Mouse (Mus musculus): ENCODE results near the gene Gtpbp2. TPM values are rescaled to one million over a fixed set of nuclear protein-coding genes. Genes with fewer than 3 reads are reported as not detected.
A peak's percentile ranks its signal among the peaks of the same experiment; 100 is the strongest.

Gtpbp2 gene
- total and polyA plus RNA-seq, 2 experiments = 25.3 to 63.0 TPM

DNA sequence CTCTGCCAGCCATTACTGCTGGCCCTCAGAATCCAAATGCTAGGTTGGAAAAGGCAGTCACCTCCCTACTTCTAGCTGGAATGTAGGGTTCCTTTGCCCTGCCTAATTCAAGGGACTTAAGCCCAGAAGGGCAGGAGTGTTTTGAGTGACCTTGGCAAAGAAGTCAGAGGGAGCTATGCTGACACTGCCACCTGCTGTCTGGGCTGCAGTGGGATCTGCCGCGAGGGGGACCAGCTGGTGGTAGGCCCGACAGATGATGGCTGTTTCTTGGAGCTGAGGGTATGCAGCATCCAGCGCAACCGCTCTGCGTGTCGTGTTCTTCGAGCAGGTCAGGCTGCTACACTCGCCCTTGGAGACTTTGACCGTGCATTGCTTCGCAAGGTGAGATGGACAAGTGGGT is 6.2 kb downstream of the Gtpbp2 start:
- H3K36me3 ChIP-seq (ENCODE audit: control insufficient read depth, insufficient read depth, low read length) = peaks cover 32% of the 10 kb centered on the region
- 88% methylated on average over 11 of the region's 11 CpGs for WGBS
- H3K4me3 ChIP-seq (ENCODE audit: insufficient read depth, low read depth, low read length) = no peak overlapping the region
- H3K27ac ChIP-seq (replicated peaks; ENCODE audit: insufficient read depth, low read depth, low read length) = no peak overlapping the region
- no peaks in the 10 kb centered on the region for H3K27me3 ChIP-seq (ENCODE audit: control insufficient read depth, insufficient read depth, low read length)
- H3K4me1 ChIP-seq (ENCODE audit: control insufficient read depth, insufficient read depth, low read length) = peaks cover 9% of the 10 kb centered on the region; the same call in 1 of the 2 replicates
- H3K9ac ChIP-seq (ENCODE audit: low read depth, low read length) = no peak overlapping the region
- H3K79me2 ChIP-seq (ENCODE audit: control insufficient read depth, insufficient read depth, low read length) = no peaks in the 10 kb centered on the region; the same call in 1 of the 2 replicates
- peak; percentile 37; the same call in 1 of the 2 replicates for TF ChIP-seq CTCF (IDR thresholded peaks at IDR 0.05; ENCODE audit: low read depth, low read length)
- no peak for TF ChIP-seq POLR2A (IDR thresholded peaks at IDR 0.05; ENCODE audit: extremely low read depth, insufficient read depth, low read length)
- no peak for DNase-seq (ENCODE audit: extremely low read depth, low read depth, low spot score)

DNA sequence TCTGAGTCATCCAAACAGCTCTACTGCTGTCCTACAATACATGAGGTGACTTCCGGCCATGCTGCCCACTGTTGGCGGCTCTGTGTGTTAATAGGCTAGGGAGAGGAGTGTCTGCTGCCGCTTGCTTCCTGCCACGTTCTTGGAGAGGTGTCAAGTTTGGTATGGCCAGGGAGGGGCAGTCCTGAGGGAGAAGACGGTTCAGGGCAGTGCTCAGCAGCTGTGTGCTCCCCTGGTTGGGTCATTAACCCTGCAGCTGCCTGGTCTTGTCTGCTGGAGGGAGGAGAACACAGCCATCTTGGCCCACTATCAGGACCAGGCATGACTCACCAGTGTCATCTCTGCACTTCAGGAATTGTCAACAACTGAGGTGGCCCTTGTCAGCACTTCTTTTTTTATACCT is 7.5 kb downstream of the Gtpbp2 start:
- peaks cover 35% of the 10 kb centered on the region for H3K36me3 ChIP-seq (ENCODE audit: control insufficient read depth, insufficient read depth, low read length)
- H3K27me3 ChIP-seq (ENCODE audit: control insufficient read depth, insufficient read depth, low read length) = no peaks in the 10 kb centered on the region
- no peaks in the 10 kb centered on the region; the same call in 1 of the 2 replicates for H3K79me2 ChIP-seq (ENCODE audit: control insufficient read depth, insufficient read depth, low read length)
- 0 out of 2 replicates have a peak, but pooled peaks cover 1% of the 10 kb centered on the region for H3K4me1 ChIP-seq (ENCODE audit: control insufficient read depth, insufficient read depth, low read length)
- H3K9ac ChIP-seq (ENCODE audit: low read depth, low read length) = no peak overlapping the region
- no peak overlapping the region for H3K27ac ChIP-seq (replicated peaks; ENCODE audit: insufficient read depth, low read depth, low read length)
- WGBS = 64% methylated on average over 5 of the region's 5 CpGs
- no peak for DNase-seq (ENCODE audit: extremely low read depth, low read depth, low spot score)
- TF ChIP-seq CTCF (IDR thresholded peaks at IDR 0.05; ENCODE audit: low read depth, low read length) (no peak), POLR2A (IDR thresholded peaks at IDR 0.05; ENCODE audit: extremely low read depth, insufficient read depth, low read length) (no peak)
- H3K4me3 ChIP-seq (ENCODE audit: insufficient read depth, low read depth, low read length) = no peak overlapping the region

DNA sequence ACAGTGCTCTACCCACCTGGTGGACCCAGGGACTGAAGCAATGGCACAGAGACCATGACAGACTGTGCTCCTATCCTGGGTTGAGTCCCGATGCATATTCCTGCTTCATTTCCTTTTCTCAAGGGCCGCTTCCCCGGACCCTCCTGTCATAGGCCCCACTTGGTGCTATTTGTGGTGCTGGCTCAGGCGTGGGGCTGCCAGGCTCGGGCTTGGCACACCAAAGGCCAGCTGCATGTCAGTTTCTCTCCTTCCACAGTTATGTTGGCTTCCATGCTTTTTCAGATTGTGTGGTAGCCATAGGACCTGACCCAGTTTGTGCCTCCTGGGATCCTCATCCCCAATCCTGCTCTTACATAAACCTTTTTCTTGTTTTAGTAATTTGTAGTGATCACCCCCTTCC is 7.9 kb downstream of the Gtpbp2 start:
- WGBS = 96% methylated on average over 5 of the region's 5 CpGs

DNA sequence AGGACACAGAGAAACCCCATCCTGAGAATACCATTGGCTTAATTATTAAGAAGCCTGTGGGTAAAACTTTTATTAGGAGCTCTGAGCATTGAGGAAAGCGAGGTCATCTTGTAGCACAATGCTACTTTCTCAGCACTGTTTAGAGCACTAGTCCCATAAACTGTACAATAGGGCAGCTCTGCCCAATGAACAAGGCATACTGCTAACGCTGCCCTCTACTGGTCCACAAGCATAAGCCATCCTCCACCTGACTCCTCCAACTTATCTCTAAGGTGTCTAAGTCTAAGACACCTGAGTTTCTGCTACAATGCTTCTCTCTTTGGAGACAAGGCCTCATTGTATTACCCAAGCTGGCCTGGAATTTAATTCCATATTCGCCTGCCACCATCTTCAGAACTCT is 9.7 kb downstream of the Gtpbp2 start:
- H3K4me3 ChIP-seq (ENCODE audit: insufficient read depth, low read depth, low read length) = no peak overlapping the region
- no peaks in the 10 kb centered on the region for H3K79me2 ChIP-seq (ENCODE audit: control insufficient read depth, insufficient read depth, low read length)
- no peak overlapping the region for H3K9ac ChIP-seq (ENCODE audit: low read depth, low read length)
- no peaks in the 10 kb centered on the region for H3K27me3 ChIP-seq (ENCODE audit: control insufficient read depth, insufficient read depth, low read length)
- TF ChIP-seq POLR2A (IDR thresholded peaks at IDR 0.05; ENCODE audit: extremely low read depth, insufficient read depth, low read length) (no peak), CTCF (IDR thresholded peaks at IDR 0.05; ENCODE audit: low read depth, low read length) (peak; percentile 62; the same call in 1 of the 2 replicates)
- no peaks in the 10 kb centered on the region for H3K4me1 ChIP-seq (ENCODE audit: control insufficient read depth, insufficient read depth, low read length)
- peaks cover 31% of the 10 kb centered on the region for H3K36me3 ChIP-seq (ENCODE audit: control insufficient read depth, insufficient read depth, low read length)
- no peak overlapping the region for H3K27ac ChIP-seq (replicated peaks; ENCODE audit: insufficient read depth, low read depth, low read length)
- peak; percentile 41 for DNase-seq (ENCODE audit: extremely low read depth, low read depth, low spot score)
- 88% methylated on average over 3 of the region's 3 CpGs for WGBS

More for the DNA sequence above, 7.9 kb downstream of the Gtpbp2 start:
- H3K4me3 ChIP-seq (ENCODE audit: insufficient read depth, low read depth, low read length) = no peak overlapping the region
- DNase-seq (ENCODE audit: extremely low read depth, low read depth, low spot score) = no peak
- peaks cover 35% of the 10 kb centered on the region for H3K36me3 ChIP-seq (ENCODE audit: control insufficient read depth, insufficient read depth, low read length)
- H3K27me3 ChIP-seq (ENCODE audit: control insufficient read depth, insufficient read depth, low read length) = no peaks in the 10 kb centered on the region
- H3K27ac ChIP-seq (replicated peaks; ENCODE audit: insufficient read depth, low read depth, low read length) = no peak overlapping the region
- H3K4me1 ChIP-seq (ENCODE audit: control insufficient read depth, insufficient read depth, low read length) = no peaks in the 10 kb centered on the region
- H3K79me2 ChIP-seq (ENCODE audit: control insufficient read depth, insufficient read depth, low read length) = no peaks in the 10 kb centered on the region; the same call in 1 of the 2 replicates
- H3K9ac ChIP-seq (ENCODE audit: low read depth, low read length) = no peak overlapping the region
- TF ChIP-seq POLR2A (IDR thresholded peaks at IDR 0.05; ENCODE audit: extremely low read depth, insufficient read depth, low read length) (no peak), CTCF (IDR thresholded peaks at IDR 0.05; ENCODE audit: low read depth, low read length) (no peak)

DNA sequence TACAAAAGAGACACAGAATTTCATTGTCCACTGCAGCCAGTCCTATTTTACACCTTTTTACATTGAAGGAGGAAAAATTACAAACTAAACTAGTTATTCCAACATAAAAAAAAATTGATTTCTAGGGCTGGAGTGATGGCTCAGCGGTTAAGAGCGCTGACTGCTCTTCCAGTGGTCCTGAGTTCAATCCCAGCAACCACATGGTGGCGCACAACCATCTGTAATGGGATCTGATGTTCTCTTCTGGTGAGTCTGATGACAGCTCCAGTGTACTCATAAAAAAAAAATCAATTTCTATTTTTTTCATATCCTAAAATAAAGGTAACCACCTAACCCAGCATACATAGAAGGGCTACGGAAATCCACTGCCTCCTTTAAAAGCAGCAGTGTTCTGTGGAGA is 21.4 kb downstream of the Gtpbp2 start:
- DNase-seq (ENCODE audit: extremely low read depth, low read depth, low spot score) = no peak

DNA sequence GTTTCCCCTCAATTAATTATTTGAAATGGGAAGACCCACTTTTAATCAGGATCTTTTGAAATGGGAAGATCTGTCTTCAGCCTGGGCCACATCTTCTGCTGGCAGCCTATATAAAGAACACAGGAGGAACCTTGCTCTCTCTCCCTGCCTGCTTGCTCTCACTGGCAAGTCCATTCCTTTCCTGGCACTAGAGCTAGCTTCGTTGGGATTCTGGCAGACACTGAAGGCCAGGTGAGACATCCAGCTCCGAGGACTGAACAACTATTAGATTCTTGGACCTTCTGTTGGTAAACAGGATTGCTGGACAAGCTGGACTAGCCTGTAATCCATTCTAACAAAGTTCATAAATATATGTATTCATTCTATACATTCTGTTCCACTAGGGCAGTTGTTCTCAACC is 28.0 kb downstream of the Gtpbp2 start:
- Histone ChIP-seq H3K27ac (replicated peaks; ENCODE audit: insufficient read depth, low read depth, low read length) (no peak overlapping the region), H3K27me3 (ENCODE audit: control insufficient read depth, insufficient read depth, low read length) (no peaks in the 10 kb centered on the region), H3K79me2 (ENCODE audit: control insufficient read depth, insufficient read depth, low read length) (no peaks in the 10 kb centered on the region), H3K4me3 (ENCODE audit: insufficient read depth, low read depth, low read length) (no peak overlapping the region), H3K9ac (ENCODE audit: low read depth, low read length) (no peak overlapping the region), H3K4me1 (ENCODE audit: control insufficient read depth, insufficient read depth, low read length) (no peaks in the 10 kb centered on the region), H3K36me3 (ENCODE audit: control insufficient read depth, insufficient read depth, low read length) (peaks cover 29% of the 10 kb centered on the region)
- no peak for DNase-seq (ENCODE audit: extremely low read depth, low read depth, low spot score)
- no peak for TF ChIP-seq CTCF (IDR thresholded peaks at IDR 0.05; ENCODE audit: low read depth, low read length)
- TF ChIP-seq POLR2A (IDR thresholded peaks at IDR 0.05; ENCODE audit: extremely low read depth, insufficient read depth, low read length) = no peak
- WGBS = 69% methylated on average over 2 of the region's 2 CpGs

More for the DNA sequence above, 21.4 kb downstream of the Gtpbp2 start:
- H3K9ac ChIP-seq (ENCODE audit: low read depth, low read length) = no peak overlapping the region
- WGBS = 91% methylated on average over 4 of the region's 4 CpGs
- no peaks in the 10 kb centered on the region for H3K27me3 ChIP-seq (ENCODE audit: control insufficient read depth, insufficient read depth, low read length)
- no peak overlapping the region for H3K27ac ChIP-seq (replicated peaks; ENCODE audit: insufficient read depth, low read depth, low read length)
- H3K4me3 ChIP-seq (ENCODE audit: insufficient read depth, low read depth, low read length) = no peak overlapping the region
- H3K36me3 ChIP-seq (ENCODE audit: control insufficient read depth, insufficient read depth, low read length) = peaks cover 24% of the 10 kb centered on the region
- H3K4me1 ChIP-seq (ENCODE audit: control insufficient read depth, insufficient read depth, low read length) = no peaks in the 10 kb centered on the region
- no peaks in the 10 kb centered on the region for H3K79me2 ChIP-seq (ENCODE audit: control insufficient read depth, insufficient read depth, low read length)
- TF ChIP-seq CTCF (IDR thresholded peaks at IDR 0.05; ENCODE audit: low read depth, low read length) (no peak), POLR2A (IDR thresholded peaks at IDR 0.05; ENCODE audit: extremely low read depth, insufficient read depth, low read length) (no peak)

Measured in liver, adult 2 months (tissue).